In genomic region chr2:106547117-106547516, GRCm38 (mm10) we compare ENCODE assay signal across 9 mouse cellular contexts.
DNase-seq lines count a peak whose midpoint lies in the region; ATAC-seq and TF ChIP-seq lines count a peak whose summit lies in the region.
"Had no signal": no experiment of that assay in that cellular context is flagged by ENCODE, and none has a peak within 500 bp of the region (broad histone marks: within the 10 kb centered on the region; RNA-seq: fewer than 3 reads in every experiment).

No protein-coding gene starts in this region.

- no peak overlapping the region for H3K4me2 ChIP-seq in limb, embryonic 13.5 days (replicated peaks)
- H3K4me2 ChIP-seq in hindbrain, postnatal 0 days (ENCODE audit: low read depth, low read length), result no peak overlapping the region
- H3K4me2 ChIP-seq in heart, embryonic 12.5 days, result no peak overlapping the region
- H3K4me2 ChIP-seq: forebrain, embryonic 12.5 days had no signal

- ATAC-seq in limb, embryonic 13.5 days (ENCODE audit: low FRiP score, low read depth), result peak; percentile 76
- no peak for ATAC-seq in hindbrain, postnatal 0 days
- ATAC-seq in heart, embryonic 12.5 days (ENCODE audit: insufficient number of reproducible peaks, low FRiP score), result no peak

- no peaks in the 10 kb centered on the region for H3K27me3 ChIP-seq in limb, embryonic 13.5 days
- H3K27me3 ChIP-seq in limb, embryonic 10.5 days (ENCODE audit: low read depth, poor library complexity, severe bottlenecking), result no peaks in the 10 kb centered on the region
- no peaks in the 10 kb centered on the region for H3K27me3 ChIP-seq in hindbrain, postnatal 0 days (ENCODE audit: insufficient read depth, low read length)
- H3K27me3 ChIP-seq in heart, embryonic 12.5 days (replicated peaks), result no peaks in the 10 kb centered on the region
- H3K27me3 ChIP-seq: forebrain, embryonic 12.5 days had no signal

- no peak overlapping the region for H3K9ac ChIP-seq in limb, embryonic 13.5 days
- H3K9ac ChIP-seq in hindbrain, postnatal 0 days (replicated peaks; ENCODE audit: low read length), result no peak overlapping the region
- H3K9ac ChIP-seq in heart, embryonic 12.5 days, result no peak overlapping the region
- H3K9ac ChIP-seq: forebrain, embryonic 12.5 days had no signal

- no peaks in the 10 kb centered on the region for H3K36me3 ChIP-seq in limb, embryonic 13.5 days
- H3K36me3 ChIP-seq in limb, embryonic 10.5 days, result no peaks in the 10 kb centered on the region
- H3K36me3 ChIP-seq in hindbrain, postnatal 0 days (ENCODE audit: insufficient read depth, low read length), result no peaks in the 10 kb centered on the region
- H3K36me3 ChIP-seq in heart, embryonic 12.5 days, result no peaks in the 10 kb centered on the region
- H3K36me3 ChIP-seq: forebrain, embryonic 12.5 days; G1E had no signal

- DNase-seq in limb, embryonic 10.5 days (ENCODE audit: low spot score), result no peak
- DNase-seq in cerebellum, postnatal 25 days, result peak; percentile 46 to 64
- peak; percentile 35 for DNase-seq in kidney, postnatal 10 days
- peak; percentile 19 to 34 for DNase-seq in lung, postnatal 4 days
- DNase-seq in hindbrain, postnatal 0 days (ENCODE audit: low spot score), result no peak

- WGBS in limb, embryonic 13.5 days, result 57% methylated on average over 4 of the region's 4 CpGs
- 80% methylated on average over 4 of the region's 4 CpGs for WGBS in limb, embryonic 10.5 days
- 74% methylated on average over 4 of the region's 4 CpGs for WGBS in hindbrain, postnatal 0 days
- WGBS in heart, embryonic 12.5 days, result 78% methylated on average over 4 of the region's 4 CpGs

- H3K4me3 ChIP-seq in limb, embryonic 13.5 days, result no peak overlapping the region
- H3K4me3 ChIP-seq in limb, embryonic 10.5 days, result no peak overlapping the region
- no peak overlapping the region for H3K4me3 ChIP-seq in hindbrain, postnatal 0 days (ENCODE audit: low read length)
- no peak overlapping the region for H3K4me3 ChIP-seq in heart, embryonic 12.5 days
- H3K4me3 ChIP-seq: forebrain, embryonic 12.5 days had no signal

- no peak overlapping the region for H3K27ac ChIP-seq in limb, embryonic 13.5 days
- H3K27ac ChIP-seq in limb, embryonic 10.5 days, result no peak overlapping the region
- H3K27ac ChIP-seq in hindbrain, postnatal 0 days, result no peak overlapping the region
- H3K27ac ChIP-seq in heart, embryonic 12.5 days (ENCODE audit: poor library complexity, severe bottlenecking), result no peak overlapping the region
- H3K27ac ChIP-seq: forebrain, embryonic 12.5 days had no signal

- H3K9me3 ChIP-seq in limb, embryonic 13.5 days, result no peaks in the 10 kb centered on the region
- no peaks in the 10 kb centered on the region for H3K9me3 ChIP-seq in limb, embryonic 10.5 days (replicated peaks)
- H3K9me3 ChIP-seq in hindbrain, postnatal 0 days (ENCODE audit: low read length), result no peaks in the 10 kb centered on the region
- H3K9me3 ChIP-seq in heart, embryonic 12.5 days (replicated peaks), result no peaks in the 10 kb centered on the region
- H3K9me3 ChIP-seq: forebrain, embryonic 12.5 days had no signal

- no peak for TF ChIP-seq CTCF in hindbrain, postnatal 0 days (IDR thresholded peaks at IDR 0.05; ENCODE audit: low read depth)

- 0 out of 2 replicates have a peak, but pooled peaks cover 7% of the 10 kb centered on the region for H3K4me1 ChIP-seq in limb, embryonic 13.5 days
- H3K4me1 ChIP-seq in limb, embryonic 10.5 days, result 0 out of 2 replicates have a peak, but pooled peaks cover 5% of the 10 kb centered on the region
- no peaks in the 10 kb centered on the region for H3K4me1 ChIP-seq in hindbrain, postnatal 0 days (ENCODE audit: insufficient read depth, low read length)
- no peaks in the 10 kb centered on the region for H3K4me1 ChIP-seq in heart, embryonic 12.5 days (replicated peaks)
- H3K4me1 ChIP-seq: forebrain, embryonic 12.5 days had no signal

Comparison
In these comparisons a context has a peak if more than half of its experiments do, and no peak if none do; other contexts are left out.
1. DNase-seq: peak in cerebellum, postnatal 25 days (2 of 2), kidney, postnatal 10 days (single experiment) and lung, postnatal 4 days (2 of 2); none in limb, embryonic 10.5 days (single experiment) and hindbrain, postnatal 0 days (single experiment).